ENCODE assay signal across 10 mouse cellular contexts in the genomic region with DNA sequence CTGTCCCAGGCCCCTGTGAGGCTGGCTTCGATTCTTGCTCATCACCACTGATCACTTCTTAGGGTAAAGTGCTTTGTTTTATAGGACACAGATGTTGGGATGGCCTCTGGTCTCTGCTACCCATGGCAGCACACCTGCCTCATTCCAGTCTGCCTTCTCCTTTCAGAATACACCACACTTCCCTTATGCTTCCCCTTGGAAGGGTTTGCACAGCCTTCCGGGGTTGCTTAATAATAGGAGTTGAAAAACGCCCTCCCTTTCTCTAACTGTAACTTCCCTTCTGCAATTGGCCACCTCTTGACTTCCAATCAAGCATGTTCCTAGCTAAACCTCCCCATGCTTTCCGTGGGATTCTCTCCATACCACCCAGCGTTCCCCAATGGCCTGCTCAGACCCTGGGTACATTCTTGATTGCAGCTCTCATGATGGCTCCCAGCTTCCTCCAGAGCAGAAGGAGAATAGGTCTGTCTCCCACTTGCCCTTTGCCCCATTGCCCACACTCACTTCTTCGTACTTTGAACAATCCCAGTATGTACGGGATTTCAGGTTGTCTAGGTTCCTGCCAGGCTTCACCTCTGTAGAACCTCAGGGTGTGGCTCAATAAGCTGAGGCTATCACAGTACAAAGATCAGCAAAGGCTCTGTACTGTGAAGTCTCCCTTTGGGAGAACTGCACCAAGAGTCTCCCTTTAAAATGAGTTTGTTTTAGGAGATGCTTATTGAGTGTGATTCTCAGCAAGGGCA.
DNase-seq lines count a peak whose midpoint lies in the region; ATAC-seq and TF ChIP-seq lines count a peak whose summit lies in the region.
"Had no signal": no experiment of that assay in that cellular context is flagged by ENCODE, and none has a peak within 500 bp of the region (broad histone marks: within the 10 kb centered on the region; RNA-seq: fewer than 3 reads in every experiment).

No protein-coding gene starts in this region.

- no peak overlapping the region for H3K9ac ChIP-seq in embryonic facial prominence, embryonic 11.5 days (replicated peaks; ENCODE audit: low read length)
- 0 out of 2 replicates have a peak overlapping the region, but pooled peaks have one; percentile 17 for H3K9ac ChIP-seq in intestine, postnatal 0 days (ENCODE audit: low read depth, low read length)
- no peak overlapping the region for H3K9ac ChIP-seq in liver, postnatal 0 days (replicated peaks)
- no peak overlapping the region for H3K9ac ChIP-seq in forebrain, postnatal 0 days
- H3K9ac ChIP-seq: hindbrain, embryonic 15.5 days had no signal

- H3K36me3 ChIP-seq in kidney, adult 2 months (ENCODE audit: control insufficient read depth, insufficient read depth, low read length): no peaks in the 10 kb centered on the region
- H3K36me3 ChIP-seq in embryonic facial prominence, embryonic 11.5 days (replicated peaks; ENCODE audit: control insufficient read depth, insufficient read depth, low read depth, low read length): no peaks in the 10 kb centered on the region
- no peaks in the 10 kb centered on the region for H3K36me3 ChIP-seq in intestine, postnatal 0 days (ENCODE audit: control insufficient read depth, insufficient read depth)
- H3K36me3 ChIP-seq in liver, postnatal 0 days (replicated peaks; ENCODE audit: insufficient read depth, low read length): no peaks in the 10 kb centered on the region
- no peaks in the 10 kb centered on the region for H3K36me3 ChIP-seq in forebrain, postnatal 0 days (ENCODE audit: insufficient read depth)
- H3K36me3 ChIP-seq: hindbrain, embryonic 15.5 days had no signal

- no peaks in the 10 kb centered on the region for H3K9me3 ChIP-seq in embryonic facial prominence, embryonic 11.5 days (replicated peaks; ENCODE audit: control insufficient read depth, low read length)
- H3K9me3 ChIP-seq in intestine, postnatal 0 days (ENCODE audit: control insufficient read depth): no peaks in the 10 kb centered on the region
- H3K9me3 ChIP-seq in liver, postnatal 0 days (ENCODE audit: low read length): no peaks in the 10 kb centered on the region
- H3K9me3 ChIP-seq in forebrain, postnatal 0 days (ENCODE audit: low read length): no peaks in the 10 kb centered on the region; the same call in 1 of the 2 replicates
- H3K9me3 ChIP-seq: hindbrain, embryonic 15.5 days had no signal

- H3K4me2 ChIP-seq in embryonic facial prominence, embryonic 11.5 days (ENCODE audit: low read depth, low read length): no peak overlapping the region
- peak overlapping the region; percentile 42 for H3K4me2 ChIP-seq in intestine, postnatal 0 days (replicated peaks; ENCODE audit: low read depth)
- H3K4me2 ChIP-seq in liver, postnatal 0 days (ENCODE audit: low read depth, low read length): no peak overlapping the region
- H3K4me2 ChIP-seq in forebrain, postnatal 0 days (ENCODE audit: low read depth): no peak overlapping the region
- H3K4me2 ChIP-seq: hindbrain, embryonic 15.5 days; midbrain, embryonic 11.5 days had no signal

- TF ChIP-seq EP300 in liver, postnatal 0 days (IDR thresholded peaks at IDR 0.05; ENCODE audit: low read depth): no peak

- no peaks in the 10 kb centered on the region for H3K27me3 ChIP-seq in kidney, adult 2 months (replicated peaks; ENCODE audit: control insufficient read depth, insufficient read depth, low read length)
- no peaks in the 10 kb centered on the region for H3K27me3 ChIP-seq in embryonic facial prominence, embryonic 11.5 days (ENCODE audit: control insufficient read depth, insufficient read depth, low read length)
- no peaks in the 10 kb centered on the region for H3K27me3 ChIP-seq in intestine, postnatal 0 days (replicated peaks; ENCODE audit: control insufficient read depth, insufficient read depth, low read length)
- H3K27me3 ChIP-seq in liver, postnatal 0 days (ENCODE audit: insufficient read depth, low read length): no peaks in the 10 kb centered on the region
- H3K27me3 ChIP-seq in forebrain, postnatal 0 days (ENCODE audit: insufficient read depth, low read length): no peaks in the 10 kb centered on the region
- no peaks in the 10 kb centered on the region for H3K27me3 ChIP-seq in cerebellum, adult 2 months (ENCODE audit: control insufficient read depth, insufficient read depth, low read length)
- H3K27me3 ChIP-seq: hindbrain, embryonic 15.5 days had no signal

- no peak overlapping the region for H3K4me3 ChIP-seq in kidney, adult 2 months (ENCODE audit: insufficient read depth, low read depth, low read length)
- H3K4me3 ChIP-seq in embryonic facial prominence, embryonic 11.5 days (ENCODE audit: low read depth, low read length): no peak overlapping the region
- no peak overlapping the region for H3K4me3 ChIP-seq in intestine, postnatal 0 days (ENCODE audit: low read depth, low read length)
- no peak overlapping the region for H3K4me3 ChIP-seq in liver, postnatal 0 days (ENCODE audit: low read depth, low read length)
- H3K4me3 ChIP-seq in forebrain, postnatal 0 days (ENCODE audit: low read depth, low read length): no peak overlapping the region
- no peak overlapping the region for H3K4me3 ChIP-seq in cerebellum, adult 2 months (replicated peaks; ENCODE audit: insufficient read depth, low read depth, low read length)
- H3K4me3 ChIP-seq: hindbrain, embryonic 15.5 days had no signal

- no peak for ATAC-seq in embryonic facial prominence, embryonic 11.5 days (replicated peaks; ENCODE audit: insufficient number of reproducible peaks, low FRiP score, low TSS enrichment, low read depth)
- peak; percentile 89 for ATAC-seq in intestine, postnatal 0 days
- ATAC-seq in liver, postnatal 0 days: peak; percentile 23; the same call in 1 of the 2 replicates
- no peak for ATAC-seq in forebrain, postnatal 0 days

- no peak for TF ChIP-seq CTCF in kidney, adult 2 months (conservative IDR thresholded peaks at IDR 0.05; ENCODE audit: insufficient read depth, insufficient read length, low read depth, low read length)
- TF ChIP-seq CTCF in intestine, postnatal 0 days (IDR thresholded peaks at IDR 0.05; ENCODE audit: low read depth): no peak
- no peak for TF ChIP-seq CTCF in liver, postnatal 0 days (IDR thresholded peaks at IDR 0.05; ENCODE audit: low read depth)
- TF ChIP-seq CTCF in forebrain, postnatal 0 days (IDR thresholded peaks at IDR 0.05; ENCODE audit: low read depth): no peak
- TF ChIP-seq CTCF in cerebellum, adult 2 months (IDR thresholded peaks at IDR 0.05; ENCODE audit: borderline replicate concordance, insufficient read depth, low read depth, low read length): no peak

- peak; percentile 52 for DNase-seq in kidney, adult 2 months
- DNase-seq in kidney, postnatal 10 days: no peak
- DNase-seq in embryonic facial prominence, embryonic 11.5 days (ENCODE audit: low spot score): no peak
- no peak for DNase-seq in liver, postnatal 0 days
- DNase-seq in urinary bladder, postnatal 25 days (ENCODE audit: low spot score): no peak
- no peak for DNase-seq in forebrain, postnatal 0 days
- DNase-seq in cerebellum, adult 2 months: no peak

- peaks cover 12% of the 10 kb centered on the region for H3K4me1 ChIP-seq in kidney, adult 2 months (ENCODE audit: control insufficient read depth, insufficient read depth, low read length)
- no peaks in the 10 kb centered on the region; the same call in 1 of the 2 replicates for H3K4me1 ChIP-seq in embryonic facial prominence, embryonic 11.5 days (ENCODE audit: control insufficient read depth, insufficient read depth, low read length)
- peaks cover 17% of the 10 kb centered on the region; the same call in 1 of the 2 replicates for H3K4me1 ChIP-seq in intestine, postnatal 0 days (replicated peaks; ENCODE audit: control insufficient read depth, insufficient read depth, low read length)
- H3K4me1 ChIP-seq in liver, postnatal 0 days (ENCODE audit: insufficient read depth): peaks cover 23% of the 10 kb centered on the region
- no peaks in the 10 kb centered on the region for H3K4me1 ChIP-seq in forebrain, postnatal 0 days (ENCODE audit: insufficient read depth)
- H3K4me1 ChIP-seq in cerebellum, adult 2 months (ENCODE audit: control insufficient read depth, insufficient read depth, low read length): no peaks in the 10 kb centered on the region
- H3K4me1 ChIP-seq: hindbrain, embryonic 15.5 days had no signal

- 66% methylated on average over 7 of the region's 7 CpGs for WGBS in kidney, adult 2 months
- WGBS in embryonic facial prominence, embryonic 11.5 days: 70% methylated on average over 7 of the region's 7 CpGs
- 41% methylated on average over 7 of the region's 7 CpGs for WGBS in intestine, postnatal 0 days
- 56% methylated on average over 7 of the region's 7 CpGs for WGBS in liver, postnatal 0 days (ENCODE audit: insufficient replicate concordance)
- 89% methylated on average over 7 of the region's 7 CpGs for WGBS in forebrain, postnatal 0 days
- 90% methylated on average over 7 of the region's 7 CpGs for WGBS in cerebellum, adult 2 months

- TF ChIP-seq POLR2A in kidney, adult 2 months (IDR thresholded peaks at IDR 0.05; ENCODE audit: low read depth, low read length): no peak
- TF ChIP-seq POLR2A in cerebellum, adult 2 months (IDR thresholded peaks at IDR 0.05; ENCODE audit: borderline replicate concordance, insufficient read depth, low read length): no peak

- no peak overlapping the region for H3K27ac ChIP-seq in kidney, adult 2 months (ENCODE audit: insufficient read depth, low read depth, low read length)
- peak overlapping the region; percentile 39; the same call in 1 of the 2 replicates for H3K27ac ChIP-seq in embryonic facial prominence, embryonic 11.5 days (replicated peaks; ENCODE audit: low read depth, low read length)
- H3K27ac ChIP-seq in intestine, postnatal 0 days (ENCODE audit: low read depth, low read length): peak overlapping the region; percentile 88
- H3K27ac ChIP-seq in liver, postnatal 0 days (ENCODE audit: low read depth): peak overlapping the region; percentile 70; the same call in 1 of the 2 replicates
- H3K27ac ChIP-seq in forebrain, postnatal 0 days (ENCODE audit: low read depth, low read length): no peak overlapping the region
- no peak overlapping the region for H3K27ac ChIP-seq in cerebellum, adult 2 months (ENCODE audit: insufficient read depth, low read length)
- H3K27ac ChIP-seq: hindbrain, embryonic 15.5 days had no signal

Comparison
In these comparisons a context has a peak if more than half of its experiments do, and no peak if none do; other contexts are left out.
1. H3K27ac ChIP-seq: peak in embryonic facial prominence, embryonic 11.5 days (single experiment), intestine, postnatal 0 days (single experiment) and liver, postnatal 0 days (single experiment); none in kidney, adult 2 months (single experiment), forebrain, postnatal 0 days (single experiment) and cerebellum, adult 2 months (single experiment).
2. ATAC-seq: peak in intestine, postnatal 0 days (single experiment) and liver, postnatal 0 days (single experiment); none in embryonic facial prominence, embryonic 11.5 days (single experiment) and forebrain, postnatal 0 days (single experiment).